Mouse (Mus musculus): Measurements from ENCODE around the gene Hyal3.

GRCm38 (mm10) chr9:107534408-107535202 lies 46.0 kb upstream of the Hyal3 start:
- TF ChIP-seq POLR2A (IDR thresholded peaks at IDR 0.05; ENCODE audit: extremely low read depth, insufficient read depth, low read length) (no peak), CTCF (IDR thresholded peaks at IDR 0.05; ENCODE audit: low read depth, low read length) (no peak)
